In genomic region chr16:91095022-91095421, GRCm38 (mm10) we compare ENCODE assay signal across 29 mouse cellular contexts. TPM values are rescaled to one million over a fixed set of nuclear protein-coding genes. Genes with fewer than 3 reads are reported as not detected.
"Had no signal": no experiment of that assay in that cellular context is flagged by ENCODE, and none has a peak within 500 bp of the region (broad histone marks: within the 10 kb centered on the region; RNA-seq: fewer than 3 reads in every experiment).

4932438H23Rik (minus strand) TSS chr16:91095122.

- H3K4me2 ChIP-seq: embryonic facial prominence, embryonic 12.5 days; embryonic facial prominence, embryonic 13.5 days; embryonic facial prominence, embryonic 15.5 days; forebrain, embryonic 12.5 days; forebrain, embryonic 13.5 days; forebrain, embryonic 15.5 days had no signal

- H3K4me1 ChIP-seq: embryonic facial prominence, embryonic 12.5 days had no signal

- H3K27ac ChIP-seq: embryonic facial prominence, embryonic 10.5 days; embryonic facial prominence, embryonic 12.5 days; embryonic facial prominence, embryonic 13.5 days; embryonic facial prominence, embryonic 15.5 days; forebrain, embryonic 10.5 days; forebrain, embryonic 12.5 days; forebrain, embryonic 13.5 days; forebrain, embryonic 15.5 days; gastrocnemius, adult 2 months; heart, adult 2 months had no signal

- H3K27me3 ChIP-seq: embryonic facial prominence, embryonic 15.5 days; forebrain, embryonic 15.5 days had no signal

- H3K4me3 ChIP-seq: embryonic facial prominence, embryonic 10.5 days; embryonic facial prominence, embryonic 12.5 days; embryonic facial prominence, embryonic 13.5 days; embryonic facial prominence, embryonic 15.5 days; erythroblast, embryonic 14.5 days; forebrain, embryonic 10.5 days; forebrain, embryonic 12.5 days; forebrain, embryonic 13.5 days; forebrain, embryonic 15.5 days; gastrocnemius, adult 2 months; heart, adult 2 months had no signal

- DNase-seq: cerebellum, adult 2 months; cerebellum, adult 8-10 months; cerebellum, adult 9-10 months; cerebellum, adult 9-11 months; cerebellum, postnatal 10 days; cerebellum, postnatal 14 days; cerebellum, postnatal 25 days; embryo, embryonic 11 days; forebrain, postnatal 0 days; gastrocnemius, adult 2 months; gastrocnemius, postnatal 10 days; gastrocnemius, postnatal 14 days; gastrocnemius, postnatal 25 days; gastrocnemius, postnatal 36 days; heart, adult 18-20 months; heart, adult 2 months had no signal

- H3K9ac ChIP-seq: embryonic facial prominence, embryonic 12.5 days; embryonic facial prominence, embryonic 13.5 days; embryonic facial prominence, embryonic 15.5 days; forebrain, embryonic 12.5 days; forebrain, embryonic 13.5 days; forebrain, embryonic 15.5 days; forebrain, postnatal 0 days had no signal

- H3K36me3 ChIP-seq: embryonic facial prominence, embryonic 10.5 days; embryonic facial prominence, embryonic 12.5 days; embryonic facial prominence, embryonic 13.5 days; embryonic facial prominence, embryonic 15.5 days; forebrain, embryonic 10.5 days; forebrain, embryonic 12.5 days; forebrain, embryonic 15.5 days had no signal

- ATAC-seq: forebrain, embryonic 13.5 days; forebrain, embryonic 14.5 days; forebrain, embryonic 15.5 days; forebrain, embryonic 16.5 days; forebrain, postnatal 0 days had no signal

- H3K9me3 ChIP-seq: embryonic facial prominence, embryonic 10.5 days; embryonic facial prominence, embryonic 12.5 days; embryonic facial prominence, embryonic 15.5 days; forebrain, embryonic 12.5 days; forebrain, embryonic 13.5 days; forebrain, embryonic 15.5 days had no signal

RNA-seq across cellular contexts. Expression of gene 4932438H23Rik, which starts in this region (rescaled TPM):
- total RNA-seq: common myeloid progenitor, adult 5-6 weeks had no signal
- polyA plus RNA-seq: embryonic facial prominence, embryonic 10.5 days; embryonic facial prominence, embryonic 11.5 days; embryonic facial prominence, embryonic 13.5 days; erythroblast, embryonic 14.5 days had no signal
